Mouse (Mus musculus): ENCODE measurements at regions not wholly inside any gene's neighbourhood (a gene's known extent, or its start where the extent isn't known, plus 50 kb on each side); places are given as distances from the start of the nearest gene placed in this dataset.

- 17% methylated on average over 5 of the region's 5 CpGs for WGBS
- Histone ChIP-seq H3K4me2 (ENCODE audit: low read length) (no peak overlapping the region), H3K4me3 (ENCODE audit: low read depth, low read length) (no peak overlapping the region), H3K27me3 (ENCODE audit: control insufficient read depth, insufficient read depth, low read depth, low read length) (no peaks in the 10 kb centered on the region), H3K9me3 (replicated peaks; ENCODE audit: control insufficient read depth, low read length, poor library complexity, severe bottlenecking) (no peaks in the 10 kb centered on the region), H3K4me1 (ENCODE audit: control insufficient read depth, insufficient read depth, low read length) (peaks cover 3% of the 10 kb centered on the region; the same call in 1 of the 2 replicates), H3K36me3 (ENCODE audit: control insufficient read depth, insufficient read depth, low read length) (no peaks in the 10 kb centered on the region), H3K9ac (ENCODE audit: low read depth, low read length) (no peak overlapping the region), H3K27ac (ENCODE audit: low read length) (no peak overlapping the region)
- ATAC-seq, result no peak
Observed at GRCm38 (mm10) chr16:71267191-71267590, 953.4 kb downstream of the Gbe1 start.
